Comparison of ENCODE assay signal across 24 mouse cellular contexts in genomic region chr4:120299287-120299686, GRCm38 (mm10). TPM values are rescaled to one million over a fixed set of nuclear protein-coding genes. Genes with fewer than 3 reads are reported as not detected.
DNase-seq lines count a peak whose midpoint lies in the region; ATAC-seq and TF ChIP-seq lines count a peak whose summit lies in the region.
"Had no signal": no experiment of that assay in that cellular context is flagged by ENCODE, and none has a peak within 500 bp of the region (broad histone marks: within the 10 kb centered on the region; RNA-seq: fewer than 3 reads in every experiment).

No protein-coding gene starts in this region.

- no peak overlapping the region for H3K27ac ChIP-seq in heart, adult 2 months
- H3K27ac ChIP-seq in liver, adult 2 months (replicated peaks; ENCODE audit: insufficient read depth, low read depth, low read length): no peak overlapping the region
- H3K27ac ChIP-seq: forebrain, embryonic 10.5 days; heart, embryonic 15.5 days; hindbrain, embryonic 12.5 days; layer of hippocampus, adult 2 months; limb, embryonic 15.5 days; midbrain, embryonic 10.5 days; neural tube, embryonic 12.5 days had no signal

- TF ChIP-seq EP300 in heart, adult 2 months (IDR thresholded peaks at IDR 0.05; ENCODE audit: insufficient read depth, low read depth, low read length): no peak

- H3K4me1 ChIP-seq in heart, adult 2 months (ENCODE audit: control insufficient read depth, insufficient read depth, low read length): no peaks in the 10 kb centered on the region
- no peaks in the 10 kb centered on the region for H3K4me1 ChIP-seq in liver, adult 2 months (ENCODE audit: control insufficient read depth, insufficient read depth, low read length)
- no peaks in the 10 kb centered on the region for H3K4me1 ChIP-seq in E14TG2a.4 (replicated peaks; ENCODE audit: low read depth, low read length)
- H3K4me1 ChIP-seq: heart, embryonic 15.5 days; limb, embryonic 15.5 days; midbrain, embryonic 10.5 days; neural tube, embryonic 12.5 days had no signal

- no peak for ATAC-seq in megakaryocyte-erythroid progenitor cell, adult 5-6 weeks (replicated peaks; ENCODE audit: low FRiP score, low TSS enrichment, poor library complexity, severe bottlenecking)
- ATAC-seq: activated CD4-positive, CD25-positive, alpha-beta regulatory T cell, adult 4 months; inflammation-experienced regulatory T-cells, adult 6 months; Patski had no signal

- no peaks in the 10 kb centered on the region for H3K9me3 ChIP-seq in E14TG2a.4 (ENCODE audit: low read length)
- H3K9me3 ChIP-seq: forebrain, embryonic 10.5 days; heart, embryonic 15.5 days; hindbrain, embryonic 12.5 days; limb, embryonic 15.5 days; midbrain, embryonic 10.5 days; neural tube, embryonic 12.5 days had no signal

- H3K4me3 ChIP-seq in heart, adult 2 months: no peak overlapping the region
- H3K4me3 ChIP-seq in liver, adult 2 months (ENCODE audit: insufficient read depth, low read depth, low read length): no peak overlapping the region
- no peak overlapping the region for H3K4me3 ChIP-seq in E14TG2a.4 (replicated peaks; ENCODE audit: low read length)
- H3K4me3 ChIP-seq: forebrain, embryonic 10.5 days; heart, embryonic 15.5 days; hindbrain, embryonic 12.5 days; layer of hippocampus, adult 2 months; limb, embryonic 15.5 days; midbrain, embryonic 10.5 days; neural tube, embryonic 12.5 days had no signal

- intact Hi-C loops in heart, adult 2 months (cut with DNase I): no loop called here
- intact Hi-C loops in heart, postnatal 14 days (cut with DNase I): no loop called here

- no peaks in the 10 kb centered on the region for H3K79me2 ChIP-seq in heart, adult 2 months (replicated peaks; ENCODE audit: control insufficient read depth, insufficient read depth, low read length)
- H3K79me2 ChIP-seq in liver, adult 2 months (ENCODE audit: control insufficient read depth, insufficient read depth, low read length): no peaks in the 10 kb centered on the region

- peak in 1 of 2 experiments; percentile 14 for DNase-seq in heart, adult 2 months
- no peak for DNase-seq in heart, postnatal 14 days
- no peak for DNase-seq in liver, adult 2 months (ENCODE audit: extremely low read depth, low read depth, low spot score)
- DNase-seq in liver (no peak), ZHBTc4 (ENCODE audit: low read depth, low spot score) (peak; percentile 45), adipocyte (ENCODE audit: low spot score) (no peak)
- DNase-seq: adrenal gland, postnatal 14 days; cerebellum, adult 11-12 months; cerebellum, postnatal 14 days; kidney, postnatal 10 days; right cerebral cortex, postnatal 4 days; thymus, postnatal 14 days had no signal

- 55% methylated on average over 7 of the region's 7 CpGs for WGBS in heart, adult 2 months
- 48% methylated on average over 7 of the region's 7 CpGs for WGBS in liver, adult 2 months

- H3K27me3 ChIP-seq in heart, adult 2 months (ENCODE audit: control insufficient read depth, insufficient read depth, low read length): no peaks in the 10 kb centered on the region
- no peaks in the 10 kb centered on the region for H3K27me3 ChIP-seq in liver, adult 2 months (ENCODE audit: control insufficient read depth, insufficient read depth, low read length)
- peaks cover 11% of the 10 kb centered on the region for H3K27me3 ChIP-seq in E14TG2a.4 (ENCODE audit: insufficient read depth, low read length)
- H3K27me3 ChIP-seq: hindbrain, embryonic 12.5 days; neural tube, embryonic 12.5 days had no signal

- H3K36me3 ChIP-seq in heart, adult 2 months (ENCODE audit: control insufficient read depth, insufficient read depth, low read length): no peaks in the 10 kb centered on the region
- H3K36me3 ChIP-seq in liver, adult 2 months (ENCODE audit: control insufficient read depth, insufficient read depth, low read length): no peaks in the 10 kb centered on the region
- H3K36me3 ChIP-seq in E14TG2a.4 (ENCODE audit: insufficient read depth, low read length): no peaks in the 10 kb centered on the region
- H3K36me3 ChIP-seq: forebrain, embryonic 10.5 days; heart, embryonic 15.5 days; hindbrain, embryonic 12.5 days; limb, embryonic 15.5 days; midbrain, embryonic 10.5 days; neural tube, embryonic 12.5 days had no signal

- no peak overlapping the region for H3K9ac ChIP-seq in heart, adult 2 months (ENCODE audit: low read depth, low read length)
- H3K9ac ChIP-seq in liver, adult 2 months (ENCODE audit: low read depth, low read length): no peak overlapping the region
- H3K9ac ChIP-seq: heart, embryonic 15.5 days; hindbrain, embryonic 12.5 days; limb, embryonic 15.5 days; neural tube, embryonic 12.5 days had no signal

- no peak for TF ChIP-seq POLR2A in heart, adult 2 months (IDR thresholded peaks at IDR 0.05; ENCODE audit: insufficient read depth, low read depth, low read length)
- no peak for TF ChIP-seq POLR2A in liver, adult 2 months (IDR thresholded peaks at IDR 0.05; ENCODE audit: extremely low read depth, insufficient read depth, low read length)

- TF ChIP-seq CTCF in heart, adult 2 months (IDR thresholded peaks at IDR 0.05): peak; percentile 36
- peak; percentile 19; the same call in 1 of the 2 replicates for TF ChIP-seq CTCF in liver, adult 2 months (IDR thresholded peaks at IDR 0.05; ENCODE audit: low read depth, low read length)
- TF ChIP-seq CTCF in E14TG2a.4 (conservative IDR thresholded peaks at IDR 0.05; ENCODE audit: low read length): 0 out of 2 replicates have a peak, but pooled peaks have one; percentile 6

RNA-seq across cellular contexts. Expression of gene Foxo6, which starts 12.1 kb away (rescaled TPM):
- total RNA-seq in heart, adult 2 months (2021): 1 to 10 TPM; 3.3 to 5.4 TPM
- polyA plus RNA-seq in heart, adult 2 months (2012; rRNA removed): 5.5 TPM in 2 replicates
- total RNA-seq in heart, postnatal 14 days (2021): 1 to 10 TPM; 6.1 to 7.2 TPM
- total RNA-seq in liver, adult 2 months (2014; rRNA removed): 0.07 TPM in 1 of 2 replicates, not detected in the other
- polyA plus RNA-seq in liver, adult 2 months (2012; rRNA removed): 0.02 and 0.07 TPM in 2 replicates
- total RNA-seq in megakaryocyte-erythroid progenitor cell, adult 5-6 weeks (2014; fragmentation: Nextera tagmentation): not detected in 2 replicates
- total RNA-seq in megakaryocyte-erythroid progenitor cell, adult 5-6 weeks (2017): 0.27 TPM in 1 of 2 replicates, not detected in the other
- polyA plus RNA-seq: activated CD4-positive, CD25-positive, alpha-beta regulatory T cell, adult 4 months; inflammation-experienced regulatory T-cells, adult 6 months had no signal
